Mouse (Mus musculus) mouse embryonic stem cell (cell line): ENCODE measurements around the gene 9130213A22Rik.

Experiments used
- in situ Hi-C, 2 experiments: fragments of 300-500 bp; cut with MboI; formaldehyde crosslinking; loops; 1 replicate in 1 of 2; 3 replicates in 1 of 2; pipeline ENCODE4 v1.14.3; 2019 to 2020; ENCODE audit warnings: low sequenced_read_pairs in 2 of 2, low pct_unique_long_range_greater_than_20kb in 1 of 2, mixed read lengths in 1 of 2; ENCODE audit not compliant: unreplicated experiment in 1 of 2

The 9130213A22Rik gene

DNA sequence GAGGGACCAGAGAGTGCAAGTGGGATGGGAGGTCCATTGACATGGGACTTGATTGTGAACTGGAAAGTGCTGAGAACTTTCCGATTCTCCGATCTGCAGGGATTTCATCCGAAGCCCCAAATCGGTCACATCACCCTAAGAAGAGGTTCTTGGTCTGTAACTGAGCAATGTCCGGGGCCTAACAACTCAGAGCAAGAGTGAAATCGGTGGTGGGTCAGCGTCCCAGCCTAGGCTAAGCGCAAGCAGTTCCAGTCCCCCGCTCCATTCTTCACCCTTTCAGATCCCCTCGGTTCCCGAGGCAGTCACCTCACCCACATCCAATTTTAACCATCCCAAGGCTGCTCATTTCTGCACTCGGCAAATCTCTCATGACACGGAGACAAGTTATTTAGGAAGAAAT lies 52.3 kb downstream of the 9130213A22Rik start:
- in situ Hi-C loops: no loop called here
